Mouse (Mus musculus) T-helper 1 cell (primary cell): ENCODE measurements around the gene Lcn11.

Experiments
- in situ Hi-C: fragments of 300-600 bp; cut with MboI, MseI; formaldehyde crosslinking; loops from one replicate; pipeline ENCODE4 v1.15.1; 2025; ENCODE audit warnings: high pct_unique_total_duplicates

Gene Lcn11

GRCm38 (mm10) chr2:25824751-25825150 is 47.9 kb downstream of the Lcn11 start:
- in situ Hi-C loops: loop anchor here (5.0 kb wide), 1 partner anchor 952 kb away; no protein-coding TSS in a partner anchor

- in situ Hi-C loops: loop anchor here (5.0 kb wide), 1 partner anchor 956 kb away; no protein-coding TSS in a partner anchor
Observed at GRCm38 (mm10) chr2:25828344-25828947, 51.6 kb downstream of the Lcn11 start.
